Mouse (Mus musculus) right cerebral cortex, postnatal 25 days (tissue): ENCODE measurements around the gene Hint2.

ENCODE experiments used
- DNase-seq: peaks from one replicate; pipeline ENCODE4 v3.0.0; 2022

Hint2 gene

DNA sequence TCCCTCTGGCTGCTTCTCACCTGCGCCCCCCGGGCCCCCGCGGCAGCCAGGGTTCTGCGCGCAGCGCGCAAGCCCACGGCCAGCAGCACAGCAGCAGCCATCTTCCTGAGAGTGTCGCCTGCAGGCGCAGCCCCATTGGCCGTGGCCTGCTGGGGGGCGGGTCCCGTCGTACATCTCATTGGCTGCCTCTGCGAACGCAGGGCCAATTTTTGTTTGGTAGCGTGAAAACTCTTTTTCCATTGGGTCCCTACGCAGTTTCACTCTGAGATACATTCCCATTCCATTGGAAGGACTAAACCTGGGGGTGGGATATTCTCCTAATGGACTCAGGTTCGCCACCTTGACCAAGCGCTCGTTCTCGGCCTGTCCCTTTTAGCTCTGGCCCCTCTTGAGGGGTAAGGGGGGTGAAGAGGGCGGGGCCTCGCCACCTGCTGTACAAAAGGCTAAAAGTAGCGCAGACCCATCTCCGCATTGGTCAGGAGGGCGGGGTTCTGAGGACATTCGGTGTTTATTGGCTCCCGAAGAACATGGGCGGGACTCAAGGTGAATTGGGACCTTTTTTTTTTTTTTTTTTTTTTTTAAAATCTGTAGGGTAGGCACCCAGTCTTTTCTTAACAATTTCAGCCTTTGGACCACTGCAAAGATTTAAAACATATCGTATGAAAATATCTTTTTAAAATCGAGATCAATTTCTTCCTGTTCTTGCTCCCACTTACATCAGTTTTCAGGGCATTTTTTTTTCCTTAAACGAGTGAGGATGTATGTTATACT lies at the start of gene Hint2:
Hint2 (minus strand) TSS at position 128 of the 771 bp plus-strand sequence.
- DNase-seq: peak; percentile 94

DNA sequence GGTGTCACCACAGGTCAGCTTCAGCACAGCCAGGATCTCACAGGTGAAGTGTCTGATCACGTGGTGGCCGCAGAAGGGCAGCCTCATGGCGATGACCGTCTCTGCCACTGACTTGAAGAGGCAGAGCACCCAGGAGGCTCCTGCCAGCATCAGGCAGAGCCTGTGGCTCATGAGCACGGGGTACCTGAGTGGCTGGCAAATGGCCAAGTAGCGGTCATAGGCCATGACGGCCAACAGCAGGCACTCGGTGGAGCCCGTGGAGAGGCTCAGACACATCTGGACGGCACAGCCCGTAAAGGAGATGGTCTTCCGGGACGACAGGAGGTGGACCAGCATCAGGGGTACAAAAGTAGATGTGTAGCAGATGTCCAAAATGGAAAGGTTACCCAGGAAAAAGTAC lies 49.7 kb upstream of the Hint2 start:
- DNase-seq: no peak

DNA sequence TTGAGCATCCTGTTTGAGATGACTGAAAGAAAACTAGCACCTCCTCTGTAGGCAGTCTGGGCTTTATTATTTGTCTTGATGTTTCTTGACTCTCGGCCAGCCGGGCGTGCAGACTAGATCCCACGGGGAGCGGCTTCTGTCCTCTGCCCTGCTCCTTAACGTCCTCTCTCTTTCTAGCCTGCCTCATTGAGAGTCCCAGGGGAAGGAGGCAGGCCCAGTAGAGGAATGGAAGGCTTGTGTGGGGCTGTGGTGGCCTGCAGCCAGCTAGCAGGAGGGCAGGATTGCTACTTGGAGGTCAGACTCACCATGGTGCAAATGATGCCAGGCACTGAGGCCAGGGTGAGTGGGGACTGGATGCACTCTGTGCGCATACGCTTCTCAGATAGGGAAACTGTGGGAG lies 47.6 kb upstream of the Hint2 start:
- DNase-seq: no peak

DNA sequence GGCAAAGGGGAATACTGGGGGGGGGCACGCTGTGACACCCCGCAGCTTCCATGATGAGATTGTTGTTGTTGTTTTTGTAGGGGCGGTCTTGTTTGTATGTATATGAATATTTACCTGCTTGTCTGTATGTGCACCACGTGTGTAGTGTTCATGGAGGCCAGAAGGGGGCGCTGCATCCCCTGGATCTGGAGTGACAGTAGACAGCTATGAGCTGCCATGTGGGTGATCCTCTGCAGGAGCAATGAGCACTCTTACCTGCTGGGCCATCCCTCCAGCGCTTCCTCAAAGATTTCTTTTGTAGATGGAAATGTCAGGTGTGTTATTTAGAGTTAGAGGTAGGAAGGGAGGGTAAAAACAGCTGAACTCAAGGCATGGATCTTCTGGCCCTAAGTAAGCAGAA lies 47.2 kb upstream of the Hint2 start:
- no peak for DNase-seq

DNA sequence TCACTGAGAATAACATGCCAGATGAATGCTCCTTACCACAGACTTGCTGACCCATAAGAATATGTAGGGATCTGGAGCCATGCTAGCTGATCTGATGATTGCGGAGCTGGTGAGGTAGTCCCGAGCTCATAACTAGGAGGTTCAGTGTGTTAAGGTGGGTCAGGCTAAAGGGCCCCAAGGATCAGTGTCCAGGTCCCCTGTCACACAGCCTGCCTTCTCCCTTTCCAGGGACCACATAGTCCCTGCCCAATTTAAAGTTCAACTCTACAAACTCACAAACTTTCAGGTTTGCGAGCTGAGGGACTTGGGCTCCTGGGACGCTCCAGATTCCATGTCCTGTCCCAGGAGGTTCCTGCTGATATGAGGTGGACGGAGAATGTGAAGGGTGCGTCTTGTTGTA lies 44.4 kb upstream of the Hint2 start, which contains the start of gene Olfr70:
Olfr70 (minus strand) TSS at position 101 of the 400 bp plus-strand sequence.
- DNase-seq: no peak

DNA sequence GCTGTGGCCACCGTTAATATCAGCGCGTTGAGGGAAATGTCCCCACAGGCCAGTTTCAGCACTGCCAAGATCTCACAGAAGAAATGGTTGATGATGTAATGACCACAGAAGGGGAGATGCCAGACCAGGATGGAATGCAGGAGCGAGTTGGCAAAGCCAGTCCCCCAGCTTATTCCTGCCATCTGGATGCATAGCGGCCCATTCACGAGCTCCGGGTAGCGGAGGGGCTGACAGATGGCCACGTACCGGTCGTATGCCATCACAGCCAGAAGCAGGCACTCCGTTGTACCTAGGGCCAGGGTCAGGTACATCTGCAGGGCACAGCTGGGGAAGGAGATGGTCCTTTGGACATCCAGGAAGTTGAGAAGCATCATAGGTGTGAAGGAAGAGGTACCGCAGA lies 40.3 kb upstream of the Hint2 start:
- no peak for DNase-seq

DNA sequence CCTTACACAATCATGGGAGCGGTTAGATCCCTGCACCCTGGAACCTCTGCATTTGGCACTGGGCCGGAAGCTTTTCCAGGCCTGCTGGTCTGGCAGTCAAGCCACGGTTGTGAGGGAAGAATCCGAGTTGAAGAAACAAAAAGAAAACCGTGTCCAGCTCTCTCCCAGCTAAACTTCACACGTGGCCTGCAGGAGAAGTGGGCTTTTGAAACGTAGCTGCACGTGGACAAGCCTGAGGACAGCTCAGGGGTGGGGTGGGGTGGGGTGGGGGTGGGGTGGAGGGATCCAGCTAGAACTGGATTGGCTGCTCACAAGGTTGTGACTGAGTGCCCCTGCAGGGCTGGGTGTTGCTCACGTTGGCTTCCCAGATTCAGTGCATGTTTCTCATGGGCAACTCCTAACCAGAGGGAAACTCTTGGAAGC lies 39.0 kb upstream of the Hint2 start:
- no peak for DNase-seq

DNA sequence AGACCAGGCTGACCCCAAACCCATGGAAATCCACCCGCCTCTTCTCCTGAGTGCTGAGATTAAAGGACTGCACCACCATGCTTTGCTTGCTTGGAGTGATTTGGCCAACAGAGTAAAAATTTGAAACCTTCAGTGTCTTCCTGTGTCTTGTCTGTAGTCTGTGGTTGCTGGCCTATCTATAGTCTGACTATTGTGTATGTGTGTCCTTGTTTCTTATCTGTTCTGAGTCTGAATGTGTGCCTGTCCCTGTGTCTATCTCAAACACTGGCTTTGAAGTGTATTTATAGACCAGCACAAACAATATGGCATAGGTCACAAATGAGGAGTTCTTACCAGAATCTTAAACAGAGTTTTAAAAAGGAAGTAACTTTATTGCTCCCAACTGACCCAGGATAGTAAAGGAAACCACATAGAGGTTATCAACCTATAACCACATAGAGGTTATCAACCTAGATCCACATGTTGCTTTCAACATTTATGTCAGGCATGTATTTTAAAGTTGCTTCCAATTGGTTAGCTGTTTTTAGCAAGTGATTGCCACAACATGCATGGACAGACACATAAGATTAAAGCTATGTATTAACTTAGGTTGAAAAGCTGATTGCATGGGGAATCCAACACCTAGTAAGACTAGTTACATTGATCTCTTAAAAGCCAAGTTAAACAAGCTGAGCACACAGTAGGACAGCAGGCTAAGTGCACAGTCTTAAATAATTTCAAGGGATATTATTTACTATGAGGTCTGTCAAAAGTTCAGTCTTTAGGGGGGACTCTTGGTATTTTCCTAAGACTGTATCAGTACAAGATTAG lies 38.4 kb upstream of the Hint2 start:
- no peak for DNase-seq

DNA sequence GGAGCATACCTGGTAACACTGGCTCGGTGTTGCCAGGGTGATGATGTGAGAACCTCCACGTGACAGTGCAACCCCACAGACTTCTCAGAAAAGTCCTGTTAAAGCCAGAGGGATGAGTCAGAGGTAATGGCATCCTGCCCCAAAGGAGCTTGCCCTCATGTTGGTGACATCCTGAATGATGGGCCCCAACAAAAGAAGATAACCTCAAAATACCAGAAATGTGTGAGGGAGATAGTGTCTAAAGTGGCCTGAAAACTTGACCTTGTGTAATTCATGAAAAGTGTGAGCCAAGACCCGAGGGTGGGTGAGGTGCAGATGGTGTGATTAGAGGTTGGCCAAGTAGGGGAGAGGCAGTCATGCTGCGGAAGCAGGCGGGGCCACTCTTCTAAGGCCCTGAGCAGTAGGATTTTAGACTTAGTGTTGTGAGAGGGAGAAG lies 37.6 kb upstream of the Hint2 start:
- DNase-seq: no peak

DNA sequence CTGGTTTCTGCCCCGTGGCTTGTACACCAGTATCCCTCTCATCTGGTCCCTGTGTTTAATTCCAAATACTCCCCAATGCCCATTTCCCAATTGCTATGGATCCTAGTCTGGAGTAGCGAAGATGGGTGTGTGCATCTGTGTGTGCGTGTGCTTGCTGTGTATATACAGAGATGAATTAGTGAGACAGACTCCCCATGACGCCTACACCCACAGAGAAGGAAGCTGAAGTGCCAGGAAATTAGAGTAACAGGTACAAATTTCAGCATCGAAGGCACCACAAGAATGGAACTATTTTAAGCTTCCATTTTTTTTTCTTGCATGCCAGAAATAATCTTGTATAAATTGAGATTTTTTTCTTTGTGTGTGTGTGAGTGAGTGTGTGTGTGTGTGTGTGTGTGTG lies 34.8 kb upstream of the Hint2 start:
- DNase-seq: no peak

DNA sequence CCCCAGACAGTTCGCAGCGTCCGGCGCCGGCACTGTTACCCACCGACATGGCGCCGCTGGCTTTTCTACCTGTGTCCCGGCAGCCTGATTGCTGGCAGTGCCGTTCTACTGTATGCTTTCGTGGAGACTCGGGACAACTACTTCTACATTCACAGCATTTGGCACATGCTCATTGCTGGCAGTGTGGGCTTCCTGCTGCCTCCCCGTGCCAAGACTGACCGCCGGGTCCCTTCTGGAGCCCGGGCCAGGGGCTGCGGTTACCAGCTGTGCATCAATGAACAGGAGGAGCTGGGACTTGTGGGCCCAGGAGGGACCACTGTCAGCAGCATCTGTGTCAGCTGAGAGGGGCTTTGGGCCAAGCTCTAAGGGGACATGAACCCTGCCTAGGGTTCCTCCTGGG lies 33.8 kb upstream of the Hint2 start:
- DNase-seq: no peak

DNA sequence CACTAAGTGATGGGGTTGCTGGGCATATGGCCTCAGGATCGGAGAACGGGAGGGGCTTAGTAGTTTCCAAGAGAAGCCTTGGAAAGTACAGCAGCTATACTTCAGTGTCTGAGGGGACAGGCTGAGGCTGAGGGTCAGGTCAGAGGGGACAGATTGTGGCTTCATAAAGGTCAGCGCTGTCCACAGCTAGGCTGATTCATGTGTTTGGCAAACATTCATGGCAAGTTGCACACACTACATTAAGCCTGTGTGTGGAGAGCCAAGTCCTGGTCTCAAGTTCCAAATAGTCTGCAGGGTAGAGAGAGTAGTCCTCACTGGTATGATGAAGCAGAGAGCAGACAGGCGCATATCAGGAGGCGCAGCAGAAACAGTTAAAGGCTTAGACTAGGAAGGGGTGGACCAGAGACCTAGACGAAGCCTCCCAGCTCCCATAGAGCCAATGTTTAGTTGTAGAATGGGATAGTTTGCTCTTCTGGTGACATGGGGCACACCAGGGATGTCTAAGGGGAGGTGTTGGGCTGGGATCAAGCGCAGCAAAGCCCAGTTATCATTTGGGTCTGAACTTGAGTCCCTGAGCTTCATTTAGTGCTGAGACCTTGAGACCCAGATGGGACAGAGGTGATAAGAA lies 23.3 kb upstream of the Hint2 start:
- no peak for DNase-seq

DNA sequence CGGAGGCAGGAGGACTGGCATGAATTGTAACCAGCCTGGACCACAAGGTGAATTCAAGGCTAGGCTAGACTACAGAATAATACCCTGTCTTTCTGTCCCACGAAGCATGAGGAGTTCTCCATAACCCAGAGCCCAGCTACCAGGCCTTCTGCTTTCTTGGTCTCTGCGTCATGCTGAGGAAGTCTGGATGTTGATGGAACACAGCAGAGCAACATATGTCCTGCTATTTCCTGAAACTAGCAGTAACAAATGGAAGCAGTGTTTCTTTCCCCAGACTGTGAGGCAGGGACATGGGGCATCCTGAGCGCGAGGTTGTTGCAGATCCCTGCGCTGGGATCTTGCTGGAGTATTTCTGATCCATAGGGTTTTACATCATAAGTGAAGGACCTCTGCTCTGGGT lies 22.3 kb upstream of the Hint2 start:
- DNase-seq: no peak

DNA sequence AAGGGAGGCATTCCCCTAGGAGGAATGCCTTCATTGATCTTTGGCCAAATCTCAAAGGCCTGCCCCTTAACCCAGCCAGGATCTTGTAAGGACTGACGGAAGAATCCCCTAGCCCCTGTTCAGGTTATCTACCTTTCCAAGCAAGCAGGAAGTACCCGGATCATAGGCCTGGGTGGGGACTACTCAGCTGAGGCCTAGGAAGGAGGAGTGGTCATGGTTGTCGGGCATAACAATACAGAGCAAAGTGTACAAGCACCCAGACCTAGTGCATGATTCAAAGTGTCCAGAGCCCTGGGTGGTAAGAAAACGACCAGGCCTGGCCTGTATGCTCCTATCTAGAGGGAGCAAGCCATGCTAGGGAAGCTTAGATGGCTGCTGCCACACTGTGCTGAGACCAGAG lies 19.3 kb upstream of the Hint2 start:
- DNase-seq: no peak

DNA sequence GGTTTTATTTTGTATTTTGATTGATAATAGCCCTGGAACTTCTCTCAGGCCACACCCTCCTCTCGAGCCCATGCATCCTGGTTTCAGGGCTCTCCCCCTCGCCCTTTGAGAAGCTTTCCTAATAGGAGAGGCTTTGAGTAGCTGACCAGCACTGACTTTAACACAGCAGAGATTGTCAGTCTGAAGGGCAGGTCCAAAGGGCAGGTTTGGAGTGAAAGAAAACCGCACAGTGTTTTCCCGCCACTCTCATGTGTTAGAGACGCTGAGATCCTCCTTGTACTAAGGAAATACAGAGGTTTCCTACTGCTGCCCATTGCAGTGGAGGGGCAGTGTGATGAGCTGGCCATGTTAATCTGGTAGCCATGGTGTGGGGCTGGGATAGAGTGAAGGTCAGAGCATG lies 18.7 kb upstream of the Hint2 start:
- DNase-seq: no peak

DNA sequence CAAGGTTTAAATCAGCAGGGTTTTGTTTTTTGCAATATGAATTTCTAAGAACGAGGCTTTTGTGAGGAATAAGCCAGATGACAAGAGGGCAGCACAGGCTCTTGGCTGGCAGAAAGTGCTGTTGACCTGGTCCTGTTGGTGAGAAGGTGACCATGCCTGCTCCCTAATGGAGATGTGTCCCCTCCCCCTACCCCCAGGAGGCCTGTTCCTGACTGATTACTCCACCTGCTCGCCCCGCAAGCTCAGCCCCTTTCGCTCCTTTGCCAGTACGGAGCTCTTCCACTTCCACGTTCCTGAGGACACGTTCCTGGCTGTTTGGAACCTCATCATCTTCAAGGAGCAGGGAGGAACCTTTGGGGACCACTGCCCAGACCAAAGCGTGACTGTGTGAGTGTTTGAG lies 17.4 kb upstream of the Hint2 start:
- no peak for DNase-seq

DNA sequence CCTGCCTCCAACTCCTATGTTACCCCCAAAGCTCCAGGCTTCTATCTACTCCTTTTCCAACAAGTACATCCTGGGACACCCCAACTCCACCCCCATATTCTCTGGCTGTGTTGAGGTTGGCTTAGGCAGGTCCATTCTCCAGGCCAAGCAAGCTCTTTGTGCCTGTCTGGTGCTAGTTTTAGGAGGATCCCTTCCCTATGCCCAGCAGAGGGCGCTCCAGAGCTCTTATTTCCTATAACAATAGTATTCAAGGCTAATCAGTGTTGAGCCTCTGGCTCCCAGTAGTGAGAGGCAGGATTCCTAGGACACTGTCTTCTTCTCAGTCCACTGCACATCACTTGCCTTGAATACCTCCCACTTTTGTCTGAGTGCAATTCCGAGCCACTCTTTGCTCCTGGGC lies 15.8 kb upstream of the Hint2 start:
- peak; percentile 76 for DNase-seq

DNA sequence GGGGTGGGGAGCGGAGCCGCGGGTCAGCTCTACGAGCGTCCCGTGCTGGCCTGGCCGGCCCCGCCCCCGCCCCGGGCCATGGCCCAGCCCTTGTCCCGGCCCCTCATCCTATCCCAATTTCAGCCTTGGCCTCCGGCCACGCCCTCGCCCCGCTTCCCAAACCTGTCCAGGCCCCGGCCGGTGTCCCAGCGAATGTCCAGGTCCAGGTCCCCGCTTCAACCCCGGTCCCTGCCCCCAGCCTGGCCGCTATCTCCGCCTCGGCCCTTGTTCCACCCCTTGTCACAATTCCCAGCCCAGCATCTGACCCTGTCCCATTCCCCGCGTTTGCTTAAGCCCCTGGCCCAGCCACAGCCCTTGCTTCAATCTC lies 13.1 kb upstream of the Hint2 start:
- DNase-seq: no peak

DNA sequence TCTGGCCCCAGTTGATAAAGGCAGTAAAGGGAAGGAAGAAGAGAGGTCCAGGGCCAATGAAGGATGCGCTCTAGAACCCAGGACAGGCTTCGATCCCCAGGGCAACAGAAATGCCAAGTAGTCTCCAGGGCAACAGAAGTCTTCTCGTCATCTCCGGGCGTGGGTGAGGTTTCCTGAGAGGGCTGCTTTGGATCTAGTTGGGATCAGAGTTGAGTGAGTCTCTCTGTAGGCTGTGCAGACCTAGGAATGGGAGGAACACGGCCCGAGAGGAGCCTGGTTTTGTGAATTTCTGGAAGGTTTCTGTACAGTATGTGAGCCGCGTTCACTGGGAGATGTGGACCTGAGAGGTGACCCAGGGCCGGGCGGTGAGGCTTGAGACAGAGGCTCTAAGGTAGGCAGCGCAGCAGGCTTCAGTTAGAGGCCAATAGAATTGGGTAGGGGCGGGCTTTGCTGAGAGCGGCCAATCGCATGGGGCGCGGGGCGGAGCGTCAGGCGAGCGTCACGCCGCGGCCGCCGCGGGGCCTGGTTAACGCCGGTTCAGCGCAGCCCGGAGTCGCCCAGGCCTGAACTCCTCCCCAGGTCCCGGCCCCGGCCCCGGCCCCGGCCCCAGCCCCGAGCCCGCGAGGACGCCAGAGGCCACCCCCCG lies 12.6 kb upstream of the Hint2 start, which contains the start of the genes Tmem8b and Fam221b:
Tmem8b (plus strand) TSS at position 190 of the 646 bp plus-strand sequence.
Fam221b (minus strand) TSS at position 364 of the 646 bp plus-strand sequence.
- DNase-seq: peak; percentile 91

DNA sequence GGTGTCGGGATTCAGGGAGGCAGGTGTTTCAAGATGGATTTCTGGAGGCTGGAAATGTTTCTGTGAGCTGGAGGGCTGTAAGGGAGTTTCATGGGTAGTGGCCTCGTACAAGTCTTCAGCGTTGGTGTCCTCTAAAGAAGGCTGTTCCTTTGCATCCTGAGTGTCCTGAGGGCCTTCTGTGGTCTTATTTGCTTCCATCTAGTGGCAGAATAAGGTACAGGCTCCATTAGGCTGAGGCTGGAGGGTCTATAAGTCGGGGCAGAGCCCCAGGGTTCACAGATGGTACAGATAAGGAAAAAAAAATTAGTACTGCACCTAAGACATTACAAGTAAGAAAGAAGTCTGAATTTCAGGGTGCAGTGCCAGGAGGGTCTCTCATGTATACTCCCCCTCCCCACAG lies 10.1 kb upstream of the Hint2 start:
- no peak for DNase-seq

DNA sequence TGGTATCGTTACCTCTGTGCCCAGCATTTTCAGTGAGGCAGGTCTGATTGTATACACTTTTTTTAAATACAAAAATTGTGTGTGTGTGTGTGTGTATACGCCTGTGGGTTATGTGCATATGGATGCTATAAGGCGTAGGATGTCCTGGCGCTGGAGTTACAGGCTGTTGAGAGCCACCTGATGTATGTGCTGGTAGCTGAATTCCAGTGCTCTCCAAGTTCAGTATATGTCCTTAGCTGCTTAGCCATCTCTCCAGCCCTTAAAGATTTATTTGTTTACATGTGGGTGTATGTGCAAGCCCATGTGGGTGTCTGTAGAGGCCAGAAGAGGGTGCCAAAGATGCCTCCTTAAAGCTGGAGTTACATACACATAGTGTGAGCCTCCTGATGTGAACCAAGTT lies 880 bp upstream of the Hint2 start:
- DNase-seq: peak; percentile 18

DNA sequence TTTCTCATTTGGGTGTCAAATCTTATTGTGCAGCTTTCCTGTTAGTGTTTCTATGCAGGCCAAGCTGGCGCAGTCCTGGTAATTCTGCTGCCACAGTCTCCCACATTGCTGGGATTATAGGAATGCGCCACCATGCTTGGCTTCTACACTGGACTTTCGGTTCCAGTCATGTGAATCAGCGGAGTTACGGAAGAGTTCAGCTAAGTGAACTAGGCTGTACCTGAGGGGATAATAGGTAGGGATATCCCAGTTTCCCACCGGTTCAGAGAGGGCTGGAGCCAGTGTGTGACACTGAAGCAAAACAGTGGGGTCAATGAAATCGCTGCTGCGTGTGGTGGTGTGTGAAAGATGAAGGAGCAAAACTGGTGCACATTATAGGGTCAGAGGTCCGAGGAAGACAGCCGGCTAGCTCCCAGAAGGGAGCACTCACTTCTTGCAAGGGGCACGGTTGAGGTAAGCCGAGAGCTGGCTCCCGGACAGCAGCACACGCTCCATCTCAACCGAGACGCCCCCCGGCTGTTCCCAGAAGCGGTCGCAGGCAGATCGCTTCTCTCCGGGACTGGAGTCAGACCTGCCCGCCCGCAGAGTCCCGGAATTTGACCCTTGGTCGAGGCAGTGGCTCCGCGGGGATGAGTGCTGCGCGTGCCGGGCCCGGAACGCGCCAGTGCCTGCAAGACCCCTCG lies 469 bp downstream of the Hint2 start:
- DNase-seq: peak; percentile 11
